Mouse (Mus musculus): ENCODE results near the gene Zfp281. TPM values are rescaled to one million over a fixed set of nuclear protein-coding genes. Genes with fewer than 3 reads are reported as not detected.

Zfp281 gene
- polyA plus RNA-seq, 1 experiment from 2014 or later, result 17.9 TPM

DNA sequence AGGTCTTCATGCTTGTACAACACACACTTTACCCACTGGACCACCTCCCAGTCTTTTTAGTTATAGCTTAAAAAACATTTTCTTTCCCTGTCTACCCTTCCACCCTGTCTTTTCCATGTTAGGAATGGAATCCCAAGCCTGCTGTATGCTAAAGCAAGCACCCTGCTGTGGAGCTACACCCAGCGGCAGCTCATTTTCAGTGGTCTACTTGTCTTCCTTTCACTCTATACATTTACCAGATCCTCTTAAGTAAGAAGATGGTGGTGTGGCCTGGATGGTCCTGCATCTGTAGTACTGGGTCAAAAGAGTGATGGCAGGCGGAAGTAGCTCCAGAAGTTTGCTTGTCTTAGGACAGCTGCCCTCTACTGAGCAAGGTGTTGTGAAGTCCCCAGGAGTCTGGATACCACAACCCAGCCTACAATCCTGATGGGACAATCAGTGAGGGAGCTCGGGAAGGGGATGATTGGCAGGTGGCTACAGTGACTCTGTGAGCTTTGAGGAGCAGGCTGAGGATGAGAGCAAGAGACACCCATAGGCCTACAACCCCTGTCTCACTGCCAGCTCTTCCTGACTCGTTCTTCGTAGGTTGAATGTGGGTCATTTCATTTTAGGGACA, 30.4 kb upstream of the Zfp281 start:
- no peak for ATAC-seq (replicated peaks; ENCODE audit: low FRiP score, low TSS enrichment, low read depth)
- Histone ChIP-seq H3K4me2 (ENCODE audit: low read length) (no peak overlapping the region), H3K36me3 (ENCODE audit: control insufficient read depth, insufficient read depth, low read length) (no peaks in the 10 kb centered on the region), H3K4me3 (ENCODE audit: low read depth, low read length) (no peak overlapping the region), H3K4me1 (replicated peaks; ENCODE audit: control insufficient read depth, insufficient read depth, low read length) (no peaks in the 10 kb centered on the region), H3K9me3 (ENCODE audit: control insufficient read depth, low read length) (no peaks in the 10 kb centered on the region), H3K27ac (ENCODE audit: low read depth) (no peak overlapping the region), H3K9ac (ENCODE audit: low read length) (no peak overlapping the region), H3K27me3 (replicated peaks; ENCODE audit: control insufficient read depth, insufficient read depth, low read length) (no peaks in the 10 kb centered on the region)
- DNase-seq (ENCODE audit: low spot score), result no peak
- 88% methylated on average over 5 of the region's 5 CpGs for WGBS

- Histone ChIP-seq H3K36me3 (ENCODE audit: control insufficient read depth, insufficient read depth, low read length) (no peaks in the 10 kb centered on the region), H3K4me3 (ENCODE audit: low read depth, low read length) (no peak overlapping the region), H3K4me1 (replicated peaks; ENCODE audit: control insufficient read depth, insufficient read depth, low read length) (no peaks in the 10 kb centered on the region), H3K4me2 (ENCODE audit: low read length) (no peak overlapping the region), H3K9me3 (ENCODE audit: control insufficient read depth, low read length) (no peaks in the 10 kb centered on the region), H3K27ac (ENCODE audit: low read depth) (no peak overlapping the region), H3K27me3 (replicated peaks; ENCODE audit: control insufficient read depth, insufficient read depth, low read length) (no peaks in the 10 kb centered on the region), H3K9ac (ENCODE audit: low read length) (no peak overlapping the region)
- no peak for ATAC-seq (replicated peaks; ENCODE audit: low FRiP score, low TSS enrichment, low read depth)
- WGBS, result 70% methylated on average over 2 of the region's 2 CpGs
- DNase-seq (ENCODE audit: low spot score), result no peak
Observed at GRCm38 (mm10) chr1:136596821-136597220, 27.9 kb upstream of the Zfp281 start.

DNA sequence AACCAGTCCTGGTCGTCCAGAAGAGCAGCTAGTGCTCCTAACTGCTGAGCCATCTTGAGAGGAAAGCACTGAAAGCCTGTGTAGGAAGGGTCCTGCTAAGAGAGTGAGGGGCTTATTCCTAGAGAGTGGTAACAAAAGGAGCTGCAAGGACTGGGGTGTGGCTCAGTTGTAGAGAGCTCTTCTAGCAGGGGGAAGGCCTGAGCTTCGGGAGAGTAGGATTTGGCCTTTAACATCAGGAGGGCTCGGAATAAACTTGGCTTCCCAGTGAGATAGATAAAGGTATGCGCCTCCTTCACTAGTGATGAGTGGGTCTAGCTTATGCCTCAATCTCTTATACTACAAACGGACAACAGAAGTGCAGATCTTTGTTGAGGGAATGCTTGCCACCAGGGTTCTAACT, 26.4 kb upstream of the Zfp281 start:
- no peaks in the 10 kb centered on the region for H3K9me3 ChIP-seq (ENCODE audit: control insufficient read depth, low read length)
- WGBS, result 80% methylated on average over 5 of the region's 5 CpGs
- H3K4me1 ChIP-seq (replicated peaks; ENCODE audit: control insufficient read depth, insufficient read depth, low read length), result no peaks in the 10 kb centered on the region
- ATAC-seq (replicated peaks; ENCODE audit: low FRiP score, low TSS enrichment, low read depth), result no peak
- no peaks in the 10 kb centered on the region for H3K36me3 ChIP-seq (ENCODE audit: control insufficient read depth, insufficient read depth, low read length)
- DNase-seq (ENCODE audit: low spot score), result no peak
- no peak overlapping the region for H3K27ac ChIP-seq (ENCODE audit: low read depth)
- no peak overlapping the region for H3K4me2 ChIP-seq (ENCODE audit: low read length)
- H3K9ac ChIP-seq (ENCODE audit: low read length), result no peak overlapping the region
- H3K4me3 ChIP-seq (ENCODE audit: low read depth, low read length), result no peak overlapping the region
- H3K27me3 ChIP-seq (replicated peaks; ENCODE audit: control insufficient read depth, insufficient read depth, low read length), result no peaks in the 10 kb centered on the region

DNA sequence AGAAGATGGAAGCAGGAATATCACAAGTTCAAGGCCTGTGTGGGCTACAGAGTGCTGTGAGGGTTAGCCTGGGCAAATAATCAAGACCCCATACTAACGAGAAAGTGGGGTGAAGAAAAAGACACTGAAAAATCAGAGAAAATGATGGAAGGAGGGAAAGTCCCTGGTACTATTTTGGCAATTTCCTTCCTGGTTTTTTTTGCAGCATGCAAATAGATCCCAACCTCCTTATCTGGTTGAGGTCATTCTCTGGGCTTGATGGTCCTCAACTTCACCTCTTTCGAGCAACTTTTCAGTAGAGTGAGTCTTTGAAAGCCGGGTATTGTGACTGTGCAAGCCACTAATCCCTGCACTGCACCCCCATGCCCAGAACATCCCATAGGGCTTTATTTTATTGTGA, 24.6 kb upstream of the Zfp281 start:
- H3K4me3 ChIP-seq (ENCODE audit: low read depth, low read length), result no peak overlapping the region
- no peaks in the 10 kb centered on the region for H3K27me3 ChIP-seq (replicated peaks; ENCODE audit: control insufficient read depth, insufficient read depth, low read length)
- H3K27ac ChIP-seq (ENCODE audit: low read depth), result no peak overlapping the region
- H3K36me3 ChIP-seq (ENCODE audit: control insufficient read depth, insufficient read depth, low read length), result no peaks in the 10 kb centered on the region
- no peaks in the 10 kb centered on the region for H3K4me1 ChIP-seq (replicated peaks; ENCODE audit: control insufficient read depth, insufficient read depth, low read length)
- H3K9ac ChIP-seq (ENCODE audit: low read length), result no peak overlapping the region
- no peak for DNase-seq (ENCODE audit: low spot score)
- 78% methylated on average over 3 of the region's 3 CpGs for WGBS
- H3K9me3 ChIP-seq (ENCODE audit: control insufficient read depth, low read length), result no peaks in the 10 kb centered on the region
- H3K4me2 ChIP-seq (ENCODE audit: low read length), result no peak overlapping the region
- no peak for ATAC-seq (replicated peaks; ENCODE audit: low FRiP score, low TSS enrichment, low read depth)

GRCm38 (mm10) chr1:136600647-136601345, 23.9 kb upstream of the Zfp281 start:
- Histone ChIP-seq H3K27ac (ENCODE audit: low read depth) (no peak overlapping the region), H3K4me3 (ENCODE audit: low read depth, low read length) (no peak overlapping the region), H3K36me3 (ENCODE audit: control insufficient read depth, insufficient read depth, low read length) (no peaks in the 10 kb centered on the region), H3K4me1 (replicated peaks; ENCODE audit: control insufficient read depth, insufficient read depth, low read length) (no peaks in the 10 kb centered on the region), H3K4me2 (ENCODE audit: low read length) (no peak overlapping the region), H3K9ac (ENCODE audit: low read length) (no peak overlapping the region), H3K27me3 (replicated peaks; ENCODE audit: control insufficient read depth, insufficient read depth, low read length) (no peaks in the 10 kb centered on the region), H3K9me3 (ENCODE audit: control insufficient read depth, low read length) (no peaks in the 10 kb centered on the region)
- 81% methylated on average over 9 of the region's 9 CpGs for WGBS
- no peak for ATAC-seq (replicated peaks; ENCODE audit: low FRiP score, low TSS enrichment, low read depth)
- no peak for DNase-seq (ENCODE audit: low spot score)

DNA sequence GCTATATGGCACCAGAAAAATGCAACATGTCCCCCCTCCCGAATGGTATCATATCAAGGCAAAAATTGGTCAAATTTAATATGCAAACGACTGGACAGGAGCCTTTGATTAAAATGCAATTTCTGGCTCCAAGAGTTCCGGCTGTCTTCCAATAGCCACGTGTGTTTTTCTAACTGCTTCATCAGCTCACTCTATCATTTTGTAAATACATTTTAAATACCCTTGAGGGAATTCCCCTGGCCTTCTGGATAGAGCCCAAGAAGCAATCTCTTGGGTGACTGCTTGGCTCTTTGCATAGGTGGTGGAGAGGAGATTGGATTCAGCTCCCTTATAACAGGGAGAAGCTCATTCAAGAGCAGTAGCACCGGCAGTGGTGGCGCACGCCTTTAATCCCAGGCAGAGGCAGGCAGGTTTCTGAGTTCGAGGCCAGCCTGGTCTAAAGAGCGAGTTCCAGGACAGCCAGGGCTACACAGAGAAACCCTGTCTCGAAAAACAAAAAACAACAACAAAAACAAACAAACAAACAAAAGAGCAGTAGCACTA, 23.3 kb upstream of the Zfp281 start:
- H3K9me3 ChIP-seq (ENCODE audit: control insufficient read depth, low read length), result no peaks in the 10 kb centered on the region
- no peaks in the 10 kb centered on the region for H3K4me1 ChIP-seq (replicated peaks; ENCODE audit: control insufficient read depth, insufficient read depth, low read length)
- H3K4me3 ChIP-seq (ENCODE audit: low read depth, low read length), result no peak overlapping the region
- DNase-seq (ENCODE audit: low spot score) (no peak), ATAC-seq (replicated peaks; ENCODE audit: low FRiP score, low TSS enrichment, low read depth) (no peak)
- H3K36me3 ChIP-seq (ENCODE audit: control insufficient read depth, insufficient read depth, low read length), result no peaks in the 10 kb centered on the region
- H3K9ac ChIP-seq (ENCODE audit: low read length), result no peak overlapping the region
- no peaks in the 10 kb centered on the region for H3K27me3 ChIP-seq (replicated peaks; ENCODE audit: control insufficient read depth, insufficient read depth, low read length)
- 75% methylated on average over 10 of the region's 10 CpGs for WGBS
- no peak overlapping the region for H3K27ac ChIP-seq (ENCODE audit: low read depth)
- no peak overlapping the region for H3K4me2 ChIP-seq (ENCODE audit: low read length)

- no peak for ATAC-seq (replicated peaks; ENCODE audit: low FRiP score, low TSS enrichment, low read depth)
- no peaks in the 10 kb centered on the region for H3K9me3 ChIP-seq (ENCODE audit: control insufficient read depth, low read length)
- H3K27ac ChIP-seq (ENCODE audit: low read depth), result no peak overlapping the region
- no peaks in the 10 kb centered on the region for H3K36me3 ChIP-seq (ENCODE audit: control insufficient read depth, insufficient read depth, low read length)
- no peaks in the 10 kb centered on the region for H3K4me1 ChIP-seq (replicated peaks; ENCODE audit: control insufficient read depth, insufficient read depth, low read length)
- H3K4me3 ChIP-seq (ENCODE audit: low read depth, low read length), result no peak overlapping the region
- H3K27me3 ChIP-seq (replicated peaks; ENCODE audit: control insufficient read depth, insufficient read depth, low read length), result no peaks in the 10 kb centered on the region
- no peak overlapping the region for H3K4me2 ChIP-seq (ENCODE audit: low read length)
- H3K9ac ChIP-seq (ENCODE audit: low read length), result no peak overlapping the region
- WGBS, result 66% methylated on average over 5 of the region's 5 CpGs
- no peak for DNase-seq (ENCODE audit: low spot score)
Observed at GRCm38 (mm10) chr1:136602303-136602702, 22.4 kb upstream of the Zfp281 start.

GRCm38 (mm10) chr1:136604190-136604589, 20.5 kb upstream of the Zfp281 start:
- Histone ChIP-seq H3K27me3 (replicated peaks; ENCODE audit: control insufficient read depth, insufficient read depth, low read length) (no peaks in the 10 kb centered on the region), H3K4me1 (replicated peaks; ENCODE audit: control insufficient read depth, insufficient read depth, low read length) (no peaks in the 10 kb centered on the region), H3K4me3 (ENCODE audit: low read depth, low read length) (no peak overlapping the region), H3K4me2 (ENCODE audit: low read length) (no peak overlapping the region), H3K9ac (ENCODE audit: low read length) (no peak overlapping the region), H3K9me3 (ENCODE audit: control insufficient read depth, low read length) (no peaks in the 10 kb centered on the region), H3K36me3 (ENCODE audit: control insufficient read depth, insufficient read depth, low read length) (no peaks in the 10 kb centered on the region), H3K27ac (ENCODE audit: low read depth) (no peak overlapping the region)
- DNase-seq (ENCODE audit: low spot score) (no peak), ATAC-seq (replicated peaks; ENCODE audit: low FRiP score, low TSS enrichment, low read depth) (no peak)
- WGBS, result 81% methylated on average over 4 of the region's 4 CpGs

DNA sequence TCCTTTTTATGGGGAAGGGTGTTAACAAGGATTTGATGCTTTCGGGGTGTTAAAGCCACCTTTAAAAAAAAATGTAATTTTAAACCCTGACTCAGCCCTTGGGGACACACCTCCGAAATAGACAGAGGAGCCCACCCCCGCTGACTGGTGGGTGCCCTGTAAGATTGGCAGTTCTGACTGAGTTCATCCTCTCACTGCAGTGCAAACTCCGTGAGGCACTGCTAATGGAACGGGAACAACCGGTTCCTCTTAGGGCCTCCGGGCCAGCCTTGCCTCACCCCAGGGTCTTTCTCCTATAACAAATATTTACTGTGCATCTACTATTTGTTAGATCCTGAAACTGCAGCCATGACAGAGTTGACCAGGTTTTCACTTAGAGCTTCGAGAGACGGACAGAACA, 18.9 kb upstream of the Zfp281 start:
- Histone ChIP-seq H3K4me1 (replicated peaks; ENCODE audit: control insufficient read depth, insufficient read depth, low read length) (no peaks in the 10 kb centered on the region), H3K4me2 (ENCODE audit: low read length) (no peak overlapping the region), H3K4me3 (ENCODE audit: low read depth, low read length) (no peak overlapping the region), H3K36me3 (ENCODE audit: control insufficient read depth, insufficient read depth, low read length) (no peaks in the 10 kb centered on the region), H3K9me3 (ENCODE audit: control insufficient read depth, low read length) (no peaks in the 10 kb centered on the region), H3K9ac (ENCODE audit: low read length) (no peak overlapping the region), H3K27ac (ENCODE audit: low read depth) (no peak overlapping the region), H3K27me3 (replicated peaks; ENCODE audit: control insufficient read depth, insufficient read depth, low read length) (no peaks in the 10 kb centered on the region)
- WGBS, result 65% methylated on average over 9 of the region's 9 CpGs
- DNase-seq (ENCODE audit: low spot score), result no peak
- 0 out of 2 replicates have a peak, but pooled peaks have one; percentile 53 for ATAC-seq (replicated peaks; ENCODE audit: low FRiP score, low TSS enrichment, low read depth)

Measured in intestine, embryonic 14.5 days (tissue).